Comparison of ENCODE assay signal across 8 mouse cellular contexts in genomic region chrX:137038000-137038483, GRCm38 (mm10). TPM values are rescaled to one million over a fixed set of nuclear protein-coding genes. Genes with fewer than 3 reads are reported as not detected.
DNase-seq lines count a peak whose midpoint lies in the region; ATAC-seq and TF ChIP-seq lines count a peak whose summit lies in the region.

Slc25a53 (minus strand) TSS chrX:137038302.

- no peaks in the 10 kb centered on the region for H3K36me3 ChIP-seq in hindbrain, embryonic 11.5 days (ENCODE audit: control insufficient read depth, insufficient read depth, low read length)
- H3K36me3 ChIP-seq in lung, postnatal 0 days (ENCODE audit: insufficient read depth, low read length), result no peaks in the 10 kb centered on the region

- H3K27me3 ChIP-seq in hindbrain, embryonic 11.5 days (ENCODE audit: control insufficient read depth, insufficient read depth, low read length), result no peaks in the 10 kb centered on the region
- H3K27me3 ChIP-seq in lung, postnatal 0 days (replicated peaks; ENCODE audit: insufficient read depth, low read length), result no peaks in the 10 kb centered on the region

- H3K9me3 ChIP-seq in hindbrain, embryonic 11.5 days (ENCODE audit: control insufficient read depth, low read length), result no peaks in the 10 kb centered on the region
- no peaks in the 10 kb centered on the region for H3K9me3 ChIP-seq in lung, postnatal 0 days (ENCODE audit: low read length)

- peak within 1 kb of the TSS; percentile 80 for H3K27ac ChIP-seq in hindbrain, embryonic 11.5 days (ENCODE audit: low read depth, low read length)
- peak within 1 kb of the TSS; percentile 82 for H3K27ac ChIP-seq in lung, postnatal 0 days (ENCODE audit: low read length)

- TF ChIP-seq CTCF in lung, postnatal 0 days (IDR thresholded peaks at IDR 0.05), result no peak

- peak within 1 kb of the TSS; percentile 44 for H3K4me2 ChIP-seq in hindbrain, embryonic 11.5 days (replicated peaks; ENCODE audit: low read depth, low read length)
- peak within 1 kb of the TSS; percentile 52 for H3K4me2 ChIP-seq in lung, postnatal 0 days (replicated peaks; ENCODE audit: low read depth, low read length)

- peak; percentile 93 for DNase-seq in NIH3T3 (ENCODE audit: low read depth)
- DNase-seq in cerebellum, adult 9-11 months, result peak; percentile 85
- DNase-seq in frontal cortex, adult 2 months (ENCODE audit: extremely low spot score in 1 of 2, low spot score in 1 of 2), result peak; percentile 69 to 84
- DNase-seq in hindbrain, embryonic 11.5 days (ENCODE audit: low spot score), result peak; percentile 88
- DNase-seq in layer of hippocampus, postnatal 10 days (ENCODE audit: low spot score in 2 of 2), result peak; percentile 83 to 86
- peak; percentile 84 for DNase-seq in lung, postnatal 0 days (ENCODE audit: low spot score)
- peak; percentile 71 for DNase-seq in ovary, postnatal 10 days (ENCODE audit: low spot score)
- peak; percentile 81 for DNase-seq in thymus, postnatal 0 days (ENCODE audit: low spot score)

- H3K9ac ChIP-seq in hindbrain, embryonic 11.5 days (ENCODE audit: low read depth, low read length), result peak within 1 kb of the TSS; percentile 70
- H3K9ac ChIP-seq in lung, postnatal 0 days (replicated peaks; ENCODE audit: low read depth), result peak within 1 kb of the TSS; percentile 41

- peak within 1 kb of the TSS; percentile 48 for H3K4me3 ChIP-seq in hindbrain, embryonic 11.5 days (ENCODE audit: low read depth, low read length)
- H3K4me3 ChIP-seq in lung, postnatal 0 days (ENCODE audit: low read depth, low read length), result peak within 1 kb of the TSS; percentile 39

- ATAC-seq in hindbrain, embryonic 11.5 days (ENCODE audit: low FRiP score), result peak; percentile 94
- peak; percentile 97 for ATAC-seq in lung, postnatal 0 days

- peak; percentile 43 for TF ChIP-seq EP300 in lung, postnatal 0 days (IDR thresholded peaks at IDR 0.05)

- WGBS in hindbrain, embryonic 11.5 days, result 15% methylated on average over 26 of the region's 31 CpGs
- WGBS in lung, postnatal 0 days, result 15% methylated on average over 25 of the region's 31 CpGs

- H3K4me1 ChIP-seq in hindbrain, embryonic 11.5 days (replicated peaks; ENCODE audit: control insufficient read depth, insufficient read depth, low read length), result no peaks in the 10 kb centered on the region
- H3K4me1 ChIP-seq in lung, postnatal 0 days (ENCODE audit: insufficient read depth, low read depth, low read length), result no peaks in the 10 kb centered on the region

RNA-seq across cellular contexts. Expression of gene Slc25a53, which starts in this region (rescaled TPM):
- 22.3 and 28.7 TPM in 2 replicates for polyA plus RNA-seq in frontal cortex, adult 2 months (2012; rRNA removed)
- 12.9 and 13.6 TPM in 2 replicates for polyA plus RNA-seq in hindbrain, embryonic 11.5 days (2014; fragmentation: Nextera tagmentation; extraction: Ambion mirVana)
- total RNA-seq in layer of hippocampus, postnatal 10 days (2021), result 10 to 100 TPM; 21.0 to 31.6 TPM
- polyA plus RNA-seq in lung, postnatal 0 days (2015; fragmentation: Nextera tagmentation; extraction: Ambion mirVana), result 8.5 and 9.0 TPM in 2 replicates
- polyA plus RNA-seq in thymus, postnatal 0 days (2015; fragmentation: Nextera tagmentation; extraction: Ambion mirVana), result 12.1 and 12.3 TPM in 2 replicates

Comparison
In these comparisons a context has a peak if more than half of its experiments do, and no peak if none do; other contexts are left out.
1. Peak in every context shown above with its lines: DNase-seq, ATAC-seq, H3K4me3 ChIP-seq and H3K27ac ChIP-seq.